Mouse (Mus musculus) stomach, postnatal 0 days (tissue): Measurements from ENCODE around the gene Vwa5b2. TPM values are rescaled to one million over a fixed set of nuclear protein-coding genes. Genes with fewer than 3 reads are reported as not detected.

ENCODE experiments used
- ATAC-seq: fragments of 200-750 bp; cut with Nextera tagmentation; 2 replicates; pipeline ENCODE4 v1.8.0; 2017; ENCODE audit not compliant: low FRiP score, low TSS enrichment
- DNase-seq: peaks from one replicate; pipeline ENCODE4 v3.0.0-alpha.2; 2016; ENCODE audit warnings: low spot score
- H3K27ac ChIP-seq: fragments of 300-500 bp; sonication (generic); replicated peaks from 2 replicates; pipeline ENCODE4 v1.5.1; 2014; ENCODE audit warnings: mild to moderate bottlenecking, control low read depth
- H3K27me3 ChIP-seq: fragments of 300-500 bp; sonication (generic); 2 replicates; pipeline ENCODE4 v1.6.1; 2014; ENCODE audit warnings: low read length; ENCODE audit not compliant: control insufficient read depth, insufficient read depth
- H3K36me3 ChIP-seq: fragments of 300-500 bp; sonication (generic); 2 replicates; pipeline ENCODE4 v1.6.1; 2014; ENCODE audit warnings: low read length, mixed read lengths; ENCODE audit not compliant: control insufficient read depth, insufficient read depth
- H3K4me1 ChIP-seq: fragments of 300-500 bp; sonication (generic); replicated peaks from 2 replicates; pipeline ENCODE4 v1.6.1; 2014; ENCODE audit warnings: antibody characterized with exemption; ENCODE audit not compliant: control insufficient read depth, insufficient read depth
- H3K4me2 ChIP-seq: fragments of 300-500 bp; sonication (generic); replicated peaks from 2 replicates; pipeline ENCODE4 v1.6.1; 2014; ENCODE audit warnings: low read depth, mild to moderate bottlenecking, control low read depth, moderate library complexity
- H3K4me3 ChIP-seq: fragments of 300-500 bp; sonication (generic); 2 replicates; pipeline ENCODE4 v1.5.1; 2014; ENCODE audit warnings: low read depth, low read length, control low read depth
- H3K9ac ChIP-seq: fragments of 300-500 bp; sonication (generic); 2 replicates; pipeline ENCODE4 v1.6.1; 2014; ENCODE audit warnings: mild to moderate bottlenecking, low read length, control low read depth, mixed read lengths
- H3K9me3 ChIP-seq: fragments of 300-500 bp; sonication (generic); 2 replicates; pipeline ENCODE4 v1.6.1; 2016; ENCODE audit warnings: low read length; ENCODE audit not compliant: control insufficient read depth
- CTCF ChIP-seq: IDR thresholded peaks from 2 replicates; pipeline ENCODE4 v1.5.1; 2016; ENCODE audit warnings: antibody characterized with exemption, low read depth, mild to moderate bottlenecking, moderate library complexity
- EP300 ChIP-seq: optimal IDR thresholded peaks from 2 replicates; pipeline ENCODE3; 2016; ENCODE audit warnings: antibody characterized with exemption
- WGBS: fragments of 180-500 bp; shearing (Covaris S2); extraction: QIAGEN DNeasy Blood & Tissue Kit; methylation state at CpG from one replicate; pipeline ENCODE4 v1.1.7; 2014; 5-methylcytosine and 5-hydroxymethylcytosine counted together
- microRNA counts: library from miRNA; unstranded; fragments of <30 nt; microRNA quantifications from one replicate; lab custom pipeline; 2015
- microRNA-seq: library from miRNA; unstranded; fragments of <30 nt; microRNA quantifications from one replicate; pipeline ENCODE4, GENCODE M21; 2016
- polyA plus RNA-seq: library from polyadenylated mRNA; unstranded; fragments of >200 nt; fragmentation: Nextera tagmentation; extraction: Ambion mirVana; gene quantifications from 2 replicates; pipeline ENCODE4 v1.2.1, GENCODE M21; 2015

Gene Vwa5b2
- polyA plus RNA-seq, 1 experiment from 2014 or later, result 1.3 TPM

DNA sequence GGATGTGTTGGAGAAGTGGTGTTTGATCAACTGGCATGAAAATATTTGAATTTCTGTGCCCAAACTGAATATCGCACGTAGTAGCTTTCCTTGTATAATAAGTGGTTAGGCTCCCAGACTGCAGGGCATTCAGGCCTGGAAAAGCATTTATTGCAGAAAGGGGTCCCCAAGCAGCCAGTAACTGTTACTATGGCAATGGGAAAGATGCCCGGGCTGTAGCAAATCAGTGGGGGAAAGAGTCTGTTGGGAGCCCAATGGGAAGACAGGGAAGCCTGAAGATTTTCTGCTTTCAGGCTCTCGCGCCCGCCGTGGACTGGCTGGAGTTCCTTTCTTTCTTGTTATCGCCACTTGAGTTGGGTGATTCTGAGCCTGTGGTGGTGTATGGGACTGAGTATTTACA, 49.1 kb downstream of the Vwa5b2 start:
- 79% methylated on average over 8 of the region's 8 CpGs for WGBS
- no peaks in the 10 kb centered on the region for H3K9me3 ChIP-seq
- H3K4me1 ChIP-seq, result no peaks in the 10 kb centered on the region
- H3K27me3 ChIP-seq, result no peaks in the 10 kb centered on the region
- H3K4me3 ChIP-seq, result no peak overlapping the region
- TF ChIP-seq CTCF (no peak), EP300 (no peak)
- H3K27ac ChIP-seq, result no peak overlapping the region
- no peak overlapping the region for H3K4me2 ChIP-seq
- H3K36me3 ChIP-seq, result no peaks in the 10 kb centered on the region
- H3K9ac ChIP-seq, result no peak overlapping the region
- DNase-seq (no peak), ATAC-seq (no peak)

GRCm38 (mm10) chr16:20642161-20642560, 52.9 kb downstream of the Vwa5b2 start:
- DNase-seq, result peak; percentile 73
- Histone ChIP-seq H3K27me3 (no peaks in the 10 kb centered on the region), H3K36me3 (no peaks in the 10 kb centered on the region), H3K4me2 (no peak overlapping the region), H3K27ac (no peak overlapping the region), H3K4me1 (no peaks in the 10 kb centered on the region), H3K9ac (no peak overlapping the region), H3K9me3 (no peaks in the 10 kb centered on the region), H3K4me3 (no peak overlapping the region)
- TF ChIP-seq CTCF (peak; percentile 90), EP300 (no peak)
- 0 out of 2 replicates have a peak, but pooled peaks have one; percentile 31 for ATAC-seq
- WGBS, result under 1% methylated on average over 8 of the region's 8 CpGs

DNA sequence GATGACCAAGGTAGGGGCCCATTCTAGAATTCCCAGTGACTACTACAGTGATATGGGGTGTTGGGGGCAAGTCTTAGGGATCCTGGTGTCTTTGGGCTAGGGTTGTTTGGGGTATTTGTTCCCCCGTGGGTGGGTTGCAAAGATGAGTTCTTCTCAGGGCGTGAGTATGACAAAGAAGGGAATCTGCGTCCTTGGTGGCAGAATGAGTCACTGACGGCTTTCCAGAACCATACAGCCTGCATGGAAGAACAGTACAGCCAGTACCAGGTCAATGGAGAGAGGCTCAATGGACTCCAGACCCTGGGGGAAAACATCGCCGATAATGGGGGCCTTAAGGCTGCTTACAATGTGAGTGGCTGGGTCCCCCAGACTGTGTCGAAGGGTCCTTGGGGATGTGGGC, 54.6 kb downstream of the Vwa5b2 start:
- Histone ChIP-seq H3K27ac (no peak overlapping the region), H3K27me3 (no peaks in the 10 kb centered on the region), H3K4me3 (no peak overlapping the region), H3K4me2 (no peak overlapping the region), H3K9ac (no peak overlapping the region), H3K36me3 (no peaks in the 10 kb centered on the region), H3K4me1 (no peaks in the 10 kb centered on the region), H3K9me3 (no peaks in the 10 kb centered on the region)
- ATAC-seq, result no peak
- TF ChIP-seq EP300 (no peak), CTCF (no peak)
- WGBS, result 82% methylated on average over 7 of the region's 7 CpGs
- DNase-seq, result no peak

DNA sequence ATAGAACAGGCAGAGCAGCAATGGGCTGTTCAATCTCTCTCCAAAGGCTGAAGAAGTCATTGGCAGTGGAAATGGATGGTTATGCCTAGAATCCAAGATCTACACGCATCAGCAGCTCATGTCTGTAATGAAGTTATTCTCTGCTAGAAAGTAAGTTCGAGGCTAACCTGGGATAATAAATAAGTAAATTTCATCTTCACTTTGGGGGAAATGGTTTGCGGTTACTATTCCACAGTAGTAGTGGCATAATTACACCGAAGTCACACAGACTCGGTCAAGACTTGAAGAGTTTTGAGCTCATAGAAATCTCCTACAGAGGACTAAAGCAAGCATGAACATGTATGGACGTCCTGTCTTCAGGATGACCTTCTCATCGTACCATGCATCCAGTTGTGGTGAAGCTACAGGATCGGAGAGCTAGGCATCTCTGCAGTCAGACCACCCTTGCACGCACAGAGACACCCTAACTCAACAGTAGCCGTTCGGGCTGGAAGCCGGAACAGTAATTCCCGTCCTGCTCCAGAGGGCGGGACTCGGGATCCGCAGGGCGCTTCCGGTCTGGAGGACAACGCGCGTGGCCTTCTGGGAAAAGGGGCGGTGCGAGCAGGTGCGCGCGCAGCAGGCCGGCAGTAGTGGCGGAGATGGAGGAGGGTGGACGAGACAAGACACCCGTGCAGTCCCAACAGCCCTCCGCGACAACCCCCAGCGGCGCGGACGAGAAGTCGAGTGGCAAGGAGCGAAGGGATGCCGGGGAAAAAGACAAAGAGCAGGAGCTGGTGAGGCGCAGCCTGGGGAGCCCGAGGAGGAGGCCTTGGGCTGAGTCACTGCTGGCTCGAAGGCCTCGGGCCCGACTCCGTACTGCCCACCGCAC, 62.0 kb downstream of the Vwa5b2 start, which contains the start of gene Psmd2:
Gene Psmd2, plus strand, starts transcription at position 577 of the 871 bp plus-strand sequence.
- H3K36me3 ChIP-seq, result peaks cover 7% of the 10 kb centered on the region
- peak within 1 kb of the TSS; percentile 88 for H3K4me3 ChIP-seq
- peak within 1 kb of the TSS; percentile 93 for H3K9ac ChIP-seq
- WGBS, result 2% methylated on average over 42 of the region's 46 CpGs
- no peaks in the 10 kb centered on the region for H3K27me3 ChIP-seq
- ATAC-seq, result peak; percentile 96
- H3K4me2 ChIP-seq, result peak within 1 kb of the TSS; percentile 82
- no peaks in the 10 kb centered on the region for H3K4me1 ChIP-seq
- peak; percentile 97 for DNase-seq
- peak within 1 kb of the TSS; percentile 80 for H3K27ac ChIP-seq
- TF ChIP-seq CTCF, result peak; percentile 26
- TF ChIP-seq EP300, result no peak
- no peaks in the 10 kb centered on the region for H3K9me3 ChIP-seq

DNA sequence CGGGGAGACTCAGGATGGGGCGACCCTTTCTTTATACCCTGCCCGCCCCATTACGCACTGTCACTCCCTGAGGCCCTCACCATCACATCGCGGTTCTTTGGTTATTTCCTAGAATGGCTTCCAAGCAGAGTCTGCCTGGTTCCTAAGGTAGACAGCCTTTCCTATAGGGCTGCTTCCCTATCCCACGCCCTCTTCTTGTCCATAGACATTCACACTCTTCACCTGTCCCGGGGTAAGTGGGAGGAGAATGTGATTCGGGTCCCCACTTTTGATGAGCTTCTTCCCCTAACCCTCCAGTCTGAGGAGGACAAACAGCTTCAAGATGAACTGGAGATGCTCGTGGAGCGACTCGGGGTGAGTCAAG, 62.7 kb downstream of the Vwa5b2 start:
- peaks cover 14% of the 10 kb centered on the region for H3K36me3 ChIP-seq
- H3K4me1 ChIP-seq, result no peaks in the 10 kb centered on the region
- DNase-seq (no peak), ATAC-seq (peak; percentile 59)
- WGBS, result 5% methylated on average over 12 of the region's 12 CpGs
- H3K27ac ChIP-seq, result peak overlapping the region; percentile 40; the same call in 1 of the 2 replicates
- H3K9me3 ChIP-seq, result no peaks in the 10 kb centered on the region
- H3K4me2 ChIP-seq, result peak overlapping the region; percentile 82
- TF ChIP-seq CTCF, result no peak
- no peak for TF ChIP-seq EP300
- H3K9ac ChIP-seq, result peak overlapping the region; percentile 93
- H3K27me3 ChIP-seq, result no peaks in the 10 kb centered on the region
- peak overlapping the region; percentile 88 for H3K4me3 ChIP-seq

GRCm38 (mm10) chr16:20653315-20653714, 64.0 kb downstream of the Vwa5b2 start:
- 62% methylated on average over 2 of the region's 2 CpGs for WGBS
- TF ChIP-seq CTCF (peak; percentile 18; the same call in 1 of the 2 replicates), EP300 (no peak)
- H3K27ac ChIP-seq, result no peak overlapping the region
- no peak overlapping the region for H3K4me2 ChIP-seq
- H3K27me3 ChIP-seq, result no peaks in the 10 kb centered on the region
- no peak overlapping the region for H3K9ac ChIP-seq
- no peaks in the 10 kb centered on the region for H3K9me3 ChIP-seq
- no peaks in the 10 kb centered on the region for H3K4me1 ChIP-seq
- DNase-seq (no peak), ATAC-seq (no peak)
- H3K4me3 ChIP-seq, result no peak overlapping the region
- H3K36me3 ChIP-seq, result peaks cover 20% of the 10 kb centered on the region

MicroRNAs encoded within 50 kb of the gene (microRNA counts, 519-probe panel; counts per million panel counts)
- microRNA mmu-miR-1224 (lab: Ali Mortazavi, UCI), result 3,467 counts per million, percentile 17 among the panel's probes with 10 or more counts

Small RNA genes lying within 50 kb of the gene (microRNA-seq; reads per million reads assigned to microRNA genes)
- gene Mir1224, result 9.0 reads per million, percentile 14 among the genes with 10 or more reads in this experiment

Other genes with a start within 250 kb of the Vwa5b2 start
- gene Abcc5, start 163.1 kb upstream of the Vwa5b2 start, polyA plus RNA-seq, result 15.9 and 19.3 TPM in 2 replicates
- gene Eif2b5, start 90.7 kb upstream of the Vwa5b2 start, polyA plus RNA-seq, result 58.2 and 58.7 TPM in 2 replicates
- 8.7 and 10.0 TPM in 2 replicates for gene Dvl3, start 72.5 kb upstream of the Vwa5b2 start, polyA plus RNA-seq
- gene Ap2m1, start 54.0 kb upstream of the Vwa5b2 start, polyA plus RNA-seq, result 332 and 349 TPM in 2 replicates
- gene Abcf3, start 40.9 kb upstream of the Vwa5b2 start, polyA plus RNA-seq, result 31.0 and 33.0 TPM in 2 replicates
- gene Eef1akmt4, start 22.1 kb downstream of the Vwa5b2 start, polyA plus RNA-seq, result 19.2 and 21.4 TPM in 2 replicates
- not detected in 2 replicates for gene Gm49333, start 22.1 kb downstream of the Vwa5b2 start, polyA plus RNA-seq
- 24.5 and 25.8 TPM in 2 replicates for gene Alg3, start 22.3 kb downstream of the Vwa5b2 start, polyA plus RNA-seq
- 0.74 and 1.2 TPM in 2 replicates for gene Camk2n2, start 31.8 kb downstream of the Vwa5b2 start, polyA plus RNA-seq
- 0.61 and 0.89 TPM in 2 replicates for gene Ece2, start 40.4 kb downstream of the Vwa5b2 start, polyA plus RNA-seq
- gene Psmd2, start 62.2 kb downstream of the Vwa5b2 start, polyA plus RNA-seq, result 172 and 177 TPM in 2 replicates
- gene Eif4g1, start 78.8 kb downstream of the Vwa5b2 start, polyA plus RNA-seq, result 83.8 and 86.1 TPM in 2 replicates
- 6.7 and 7.0 TPM in 2 replicates for gene Fam131a, start 103.8 kb downstream of the Vwa5b2 start, polyA plus RNA-seq
- 59.5 and 60.4 TPM in 2 replicates for gene Polr2h, start 128.2 kb downstream of the Vwa5b2 start, polyA plus RNA-seq
- 8.4 and 10.7 TPM in 2 replicates for gene Clcn2, start 128.3 kb downstream of the Vwa5b2 start, polyA plus RNA-seq
- 2.9 and 3.9 TPM in 2 replicates for gene Chrd, start 143.7 kb downstream of the Vwa5b2 start, polyA plus RNA-seq
- gene Thpo, start 145.0 kb downstream of the Vwa5b2 start, polyA plus RNA-seq, result 0.40 and 0.42 TPM in 2 replicates